Mouse (Mus musculus) forebrain, embryonic 13.5 days (tissue): ENCODE results near the gene Exoc6. TPM values are rescaled to one million over a fixed set of nuclear protein-coding genes. Genes with fewer than 3 reads are reported as not detected.
A peak's percentile ranks its signal among the peaks of the same experiment; 100 is the strongest.
"Not testable (repeated sequence)": the region's sequence is repeated elsewhere in the genome, so short reads cannot be mapped to it uniquely, and the experiment has no call there.

ENCODE experiments used
- ATAC-seq: fragments of 200-750 bp; cut with Nextera tagmentation; 2 replicates; pipeline ENCODE4 v1.8.0; 2017
- H3K27ac ChIP-seq: fragments of 300-500 bp; sonication (generic); 2 replicates; pipeline ENCODE4 v1.5.1; 2015; ENCODE audit warnings: inconsistent platforms, mild to moderate bottlenecking, moderate library complexity
- H3K27me3 ChIP-seq: fragments of 300-500 bp; sonication (generic); 2 replicates; pipeline ENCODE4 v1.6.1; 2015; ENCODE audit warnings: mild to moderate bottlenecking, inconsistent platforms
- H3K36me3 ChIP-seq: fragments of 300-500 bp; sonication (generic); 2 replicates; pipeline ENCODE4 v1.6.1; 2015; ENCODE audit warnings: mild to moderate bottlenecking, inconsistent platforms; ENCODE audit not compliant: poor library complexity, severe bottlenecking
- H3K4me1 ChIP-seq: fragments of 300-500 bp; sonication (generic); 2 replicates; pipeline ENCODE4 v1.6.1; 2015; ENCODE audit warnings: inconsistent platforms
- H3K4me2 ChIP-seq: fragments of 300-500 bp; sonication (generic); 2 replicates; pipeline ENCODE4 v1.6.1; 2015; ENCODE audit warnings: inconsistent platforms, mild to moderate bottlenecking, moderate library complexity
- H3K4me3 ChIP-seq: fragments of 300-500 bp; sonication (generic); 2 replicates; pipeline ENCODE4 v1.5.1; 2015; ENCODE audit warnings: mild to moderate bottlenecking, inconsistent platforms
- H3K9ac ChIP-seq: fragments of 300-500 bp; sonication (generic); 2 replicates; pipeline ENCODE4 v1.6.1; 2015; ENCODE audit warnings: mild to moderate bottlenecking, inconsistent platforms
- H3K9me3 ChIP-seq: fragments of 300-500 bp; sonication (generic); replicated peaks from 2 replicates; pipeline ENCODE4 v1.6.1; 2016; ENCODE audit warnings: inconsistent platforms
- WGBS: fragments of 180-500 bp; shearing (Covaris S2); methylation state at CpG from one replicate; pipeline ENCODE4 v1.1.7; 2015; 5-methylcytosine and 5-hydroxymethylcytosine counted together
- polyA plus RNA-seq: library from polyadenylated mRNA; unstranded; fragments of >200 nt; fragmentation: Nextera tagmentation; extraction: Ambion mirVana; gene quantifications from 2 replicates; pipeline ENCODE4 v1.2.1, GENCODE M21; 2015

Gene Exoc6
- polyA plus RNA-seq, 1 experiment from 2014 or later = 10.5 TPM

DNA sequence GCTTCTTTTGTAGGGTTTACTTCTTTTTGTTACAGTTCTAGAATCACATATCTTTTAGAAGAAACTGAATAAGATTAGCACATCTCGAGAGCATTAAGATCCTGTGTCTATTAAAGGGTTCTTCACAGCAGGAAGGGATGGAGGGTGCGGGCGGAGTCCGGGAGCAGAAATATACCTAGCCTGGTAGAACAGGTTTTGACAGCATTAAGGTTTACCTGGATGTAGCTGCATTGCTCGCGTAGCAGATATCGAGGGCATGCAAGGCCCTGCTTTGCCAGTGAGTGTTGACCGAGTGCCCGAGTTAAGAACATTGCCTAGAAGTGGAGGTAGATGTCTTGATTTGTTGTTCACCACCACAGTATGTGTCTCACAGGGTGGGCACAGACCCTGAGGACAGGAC is 5.7 kb upstream of the Exoc6 start:
- no peak for ATAC-seq
- H3K9ac ChIP-seq = no peak overlapping the region

DNA sequence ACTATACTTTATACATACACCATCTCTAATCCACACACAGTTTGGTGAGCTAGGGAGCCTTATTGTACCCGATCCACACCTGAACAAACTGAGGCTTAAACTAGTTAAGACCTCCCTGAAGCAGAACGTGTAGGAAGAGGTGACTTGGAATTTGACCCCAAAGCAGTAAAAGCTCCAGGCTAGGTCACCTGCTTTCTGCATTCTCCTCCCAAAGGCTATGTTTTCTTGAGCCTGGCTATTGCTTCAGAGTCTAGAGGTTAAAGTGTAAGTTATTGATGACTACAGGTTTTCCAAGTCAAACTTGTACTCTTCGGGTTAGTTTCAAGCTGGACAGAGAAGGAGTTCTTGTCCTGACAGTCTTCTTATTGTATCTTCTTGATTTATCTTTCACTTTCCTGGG is 5.0 kb upstream of the Exoc6 start:
- peaks cover 2% of the 10 kb centered on the region; the same call in 1 of the 2 replicates for H3K4me1 ChIP-seq
- no peak overlapping the region for H3K4me3 ChIP-seq
- H3K9ac ChIP-seq = no peak overlapping the region
- no peaks in the 10 kb centered on the region for H3K9me3 ChIP-seq
- no peaks in the 10 kb centered on the region for H3K36me3 ChIP-seq
- 84% methylated on average over 3 of the region's 3 CpGs for WGBS
- H3K27ac ChIP-seq = no peak overlapping the region
- no peak for ATAC-seq
- no peak overlapping the region for H3K4me2 ChIP-seq
- peaks cover 17% of the 10 kb centered on the region; the same call in 1 of the 2 replicates for H3K27me3 ChIP-seq

More for the DNA sequence above, 5.7 kb upstream of the Exoc6 start:
- Histone ChIP-seq H3K36me3 (no peaks in the 10 kb centered on the region), H3K4me2 (no peak overlapping the region), H3K9me3 (no peaks in the 10 kb centered on the region), H3K27me3 (peaks cover 15% of the 10 kb centered on the region; the same call in 1 of the 2 replicates), H3K4me1 (no peaks in the 10 kb centered on the region), H3K4me3 (no peak overlapping the region), H3K27ac (no peak overlapping the region)
- WGBS = 95% methylated on average over 9 of the region's 9 CpGs

DNA sequence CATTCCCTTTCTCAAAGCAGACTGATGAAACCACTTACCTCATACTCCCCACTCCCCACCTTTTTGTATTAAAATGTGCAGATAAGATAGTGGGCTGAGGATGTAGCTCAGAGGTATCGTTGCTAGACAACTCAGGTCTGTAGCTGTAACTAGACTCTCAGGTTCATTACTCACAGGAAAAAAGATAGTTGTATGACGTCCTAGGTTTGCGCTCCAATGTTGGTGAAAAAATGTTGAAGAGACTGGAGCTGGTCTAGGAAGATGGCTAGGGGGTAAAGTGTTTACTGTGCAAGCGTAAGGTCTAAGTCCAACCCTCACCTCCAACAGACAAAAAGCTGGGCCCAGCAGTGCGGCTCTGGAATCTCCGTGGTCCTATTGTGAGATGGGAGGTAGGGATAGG is 4.5 kb upstream of the Exoc6 start:
- no peak for ATAC-seq
- no peak overlapping the region for H3K4me3 ChIP-seq
- H3K9me3 ChIP-seq = no peaks in the 10 kb centered on the region
- no peaks in the 10 kb centered on the region for H3K36me3 ChIP-seq
- H3K4me1 ChIP-seq = peaks cover 2% of the 10 kb centered on the region; the same call in 1 of the 2 replicates
- no peak overlapping the region for H3K27ac ChIP-seq
- 84% methylated on average over 6 of the region's 6 CpGs for WGBS
- H3K4me2 ChIP-seq = no peak overlapping the region
- H3K9ac ChIP-seq = no peak overlapping the region
- peaks cover 17% of the 10 kb centered on the region; the same call in 1 of the 2 replicates for H3K27me3 ChIP-seq

DNA sequence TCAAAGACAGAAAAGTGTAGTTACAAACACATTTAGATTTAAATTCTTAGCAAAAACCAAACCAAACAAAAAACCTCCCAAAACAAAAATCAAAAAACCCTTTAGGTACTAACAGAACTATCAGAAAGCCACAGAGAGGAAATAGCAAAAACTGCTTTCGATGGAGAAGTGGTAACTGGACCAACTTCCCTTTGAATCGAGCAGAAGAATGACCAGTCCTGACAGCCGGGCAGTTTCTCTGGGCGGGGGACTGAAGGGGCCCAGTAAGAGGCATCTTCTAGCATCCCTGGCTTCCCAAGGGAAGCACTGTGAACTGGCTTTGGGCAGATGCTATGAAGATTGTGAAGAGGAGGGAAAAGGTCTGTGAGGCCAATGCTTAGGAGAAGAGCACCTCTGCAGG is 3.4 kb upstream of the Exoc6 start:
- WGBS = 79% methylated on average over 4 of the region's 4 CpGs
- H3K36me3 ChIP-seq = no peaks in the 10 kb centered on the region
- H3K9ac ChIP-seq = no peak overlapping the region
- no peak overlapping the region for H3K27ac ChIP-seq
- H3K4me2 ChIP-seq = no peak overlapping the region
- H3K27me3 ChIP-seq = peaks cover 17% of the 10 kb centered on the region; the same call in 1 of the 2 replicates
- peaks cover 2% of the 10 kb centered on the region; the same call in 1 of the 2 replicates for H3K4me1 ChIP-seq
- no peaks in the 10 kb centered on the region for H3K9me3 ChIP-seq
- no peak for ATAC-seq
- no peak overlapping the region for H3K4me3 ChIP-seq

DNA sequence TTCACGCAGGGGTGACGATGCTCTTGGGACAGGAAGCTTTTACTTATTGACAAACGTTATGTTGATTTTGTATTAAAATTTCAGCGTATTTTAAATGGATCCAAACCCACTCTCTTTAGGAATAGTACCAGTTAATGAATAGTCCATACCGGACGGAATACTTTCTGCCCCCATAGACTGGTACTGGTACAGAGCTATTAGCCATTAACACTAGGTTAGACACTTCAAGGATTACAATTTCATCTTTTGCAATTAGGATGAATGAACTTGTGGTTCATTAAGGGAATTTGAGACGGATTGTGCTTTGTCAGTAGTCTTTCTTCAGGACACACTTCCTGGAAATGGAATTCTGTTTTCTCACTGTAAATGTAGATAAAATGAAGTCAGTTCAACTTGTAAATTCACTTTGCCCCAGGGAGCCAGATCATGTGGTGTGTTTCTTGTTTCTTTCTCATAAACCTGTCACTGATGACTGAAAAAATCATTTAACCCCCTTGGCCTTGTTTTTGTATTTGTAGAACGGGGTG is 885 bp downstream of the Exoc6 start:
- 18% methylated on average over 8 of the region's 8 CpGs for WGBS
- H3K27ac ChIP-seq = no peak overlapping the region
- ATAC-seq = peak; percentile 22; the same call in 1 of the 2 replicates
- H3K4me1 ChIP-seq = peaks cover 2% of the 10 kb centered on the region; the same call in 1 of the 2 replicates
- peaks cover 20% of the 10 kb centered on the region; the same call in 1 of the 2 replicates for H3K27me3 ChIP-seq
- no peaks in the 10 kb centered on the region for H3K9me3 ChIP-seq
- H3K9ac ChIP-seq = peak overlapping the region; percentile 70
- peak overlapping the region; percentile 93 for H3K4me2 ChIP-seq
- peak overlapping the region; percentile 82 for H3K4me3 ChIP-seq
- H3K36me3 ChIP-seq = no peaks in the 10 kb centered on the region

DNA sequence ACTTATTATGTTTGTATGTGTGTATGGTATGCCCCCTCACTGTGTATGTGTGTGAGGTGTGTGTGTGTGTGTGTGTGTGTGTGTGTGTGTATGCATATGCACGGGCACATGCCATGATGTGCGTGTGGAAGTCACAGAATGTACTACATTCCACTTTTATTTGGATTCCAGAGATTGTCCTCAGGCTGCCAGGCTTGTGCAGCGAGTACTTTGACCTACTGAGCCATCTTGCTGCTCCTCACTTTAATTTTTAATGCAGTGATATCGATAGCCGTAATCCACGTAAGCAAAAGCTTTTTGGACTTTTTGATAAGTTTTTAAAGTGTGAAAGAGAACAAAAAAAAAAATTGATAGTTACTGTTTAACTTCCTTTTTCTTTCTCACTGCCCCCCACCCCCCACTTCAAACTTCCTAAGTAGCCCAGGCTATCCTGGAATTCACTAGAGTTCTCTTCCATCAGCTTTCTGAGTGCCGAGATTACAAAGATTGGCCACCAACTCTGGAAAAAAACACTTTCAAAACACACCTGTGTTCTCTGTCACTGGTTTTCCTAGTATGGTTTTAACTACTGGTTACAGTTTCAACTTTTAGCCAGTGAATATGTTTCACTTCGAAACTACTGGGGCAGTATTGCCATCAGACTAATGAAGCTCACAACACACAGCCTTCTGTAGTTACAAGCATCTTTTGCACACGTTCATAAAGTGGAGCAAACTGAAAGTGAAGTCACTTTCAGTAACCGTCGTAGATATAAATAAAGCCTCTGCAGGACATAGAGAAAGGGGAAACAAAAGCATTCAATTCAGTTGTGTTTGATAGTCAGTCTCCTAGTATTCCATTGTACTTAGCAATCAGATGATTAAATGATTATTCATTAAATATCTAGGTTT is 3.4 kb downstream of the Exoc6 start:
- Histone ChIP-seq H3K4me3 (no peak overlapping the region), H3K36me3 (no peaks in the 10 kb centered on the region), H3K4me2 (no peak overlapping the region), H3K4me1 (peaks cover 2% of the 10 kb centered on the region; the same call in 1 of the 2 replicates), H3K27me3 (peaks cover 13% of the 10 kb centered on the region; the same call in 1 of the 2 replicates), H3K9me3 (no peaks in the 10 kb centered on the region), H3K9ac (no peak overlapping the region), H3K27ac (no peak overlapping the region)
- no peak for ATAC-seq
- 79% methylated on average over 11 of the region's 11 CpGs for WGBS

DNA sequence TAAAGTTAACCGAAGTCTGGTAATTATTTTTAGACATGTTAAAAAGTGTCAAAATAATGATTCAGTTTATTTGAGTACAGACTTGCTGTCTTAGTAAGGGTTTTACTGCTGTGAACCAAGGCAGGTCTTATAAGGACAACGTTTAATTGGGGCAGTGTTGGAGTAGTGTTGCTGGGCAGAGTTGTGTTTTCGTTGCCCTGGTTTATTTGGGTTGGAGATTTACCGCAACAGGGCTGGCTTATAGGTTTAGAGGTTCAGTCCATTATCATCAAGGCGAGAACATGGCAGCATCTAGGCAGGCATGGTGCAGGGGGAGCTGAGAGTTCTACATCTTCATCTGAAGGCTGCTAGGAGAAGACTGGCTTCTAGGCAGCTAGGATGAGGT is 4.0 kb downstream of the Exoc6 start:
- not testable (repeated sequence) for H3K4me2 ChIP-seq, H3K27me3 ChIP-seq, H3K4me3 ChIP-seq, H3K9me3 ChIP-seq, H3K9ac ChIP-seq, H3K4me1 ChIP-seq, H3K27ac ChIP-seq, ATAC-seq, H3K36me3 ChIP-seq
- 84% methylated on average over 5 of the region's 5 CpGs for WGBS

DNA sequence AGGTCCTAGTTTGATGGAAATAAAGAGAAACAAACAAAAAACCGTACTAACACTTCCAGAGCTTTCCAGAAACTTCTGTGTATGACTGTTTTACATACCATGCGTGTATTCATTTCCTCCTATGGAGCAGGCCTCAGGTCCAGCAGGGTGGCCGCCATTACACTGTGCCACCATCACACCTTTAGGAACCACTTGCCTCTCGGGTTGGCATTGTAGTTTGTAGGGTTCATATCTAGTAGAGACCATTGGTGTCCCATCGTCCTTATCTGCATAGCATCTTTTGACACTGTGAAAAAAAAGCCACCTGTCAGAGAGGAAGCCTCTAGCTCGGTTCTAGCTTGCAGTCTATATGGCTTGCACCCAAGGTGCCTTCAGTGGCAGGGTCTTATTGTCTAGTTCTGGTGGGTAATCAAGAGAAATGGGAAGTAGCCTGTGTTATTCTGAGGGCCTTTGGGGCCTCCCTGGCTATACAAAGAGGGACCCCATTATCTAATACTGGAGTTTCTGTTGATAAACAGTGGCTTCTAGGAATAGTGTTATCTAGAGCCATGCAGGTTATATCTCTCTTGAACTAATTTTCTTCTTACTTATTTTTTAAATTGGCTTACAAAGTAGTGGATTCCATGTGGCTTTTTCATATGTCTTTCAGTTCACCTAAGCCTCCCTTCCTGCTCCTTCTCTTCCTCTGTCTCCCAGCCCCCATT is 5.8 kb downstream of the Exoc6 start:
- Histone ChIP-seq H3K27ac (no peak overlapping the region), H3K27me3 (0 out of 2 replicates have a peak, but pooled peaks cover 3% of the 10 kb centered on the region), H3K4me2 (no peak overlapping the region), H3K9ac (no peak overlapping the region), H3K4me1 (peaks cover 15% of the 10 kb centered on the region), H3K36me3 (no peaks in the 10 kb centered on the region), H3K9me3 (no peaks in the 10 kb centered on the region), H3K4me3 (no peak overlapping the region)
- WGBS = 87% methylated on average over 6 of the region's 6 CpGs
- ATAC-seq = no peak

DNA sequence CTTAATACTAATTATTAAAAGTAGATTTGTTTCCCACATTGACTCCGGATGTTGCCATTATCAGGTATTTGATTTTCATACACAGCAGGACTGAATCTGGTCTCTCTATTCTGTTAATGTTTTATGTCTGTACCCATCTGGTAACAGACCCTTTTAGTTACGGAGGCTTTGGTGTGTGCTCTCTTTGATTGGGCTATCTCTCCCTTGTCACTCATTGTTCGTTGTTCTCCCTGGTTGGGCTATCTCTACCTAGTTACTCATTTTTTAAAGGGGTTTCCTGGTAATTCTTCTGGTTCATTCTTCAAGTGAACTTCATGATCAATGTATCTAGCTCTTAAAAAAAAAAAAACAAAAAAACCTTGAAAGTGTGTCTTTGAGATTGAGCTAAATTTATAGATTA is 7.7 kb downstream of the Exoc6 start:
- no peak overlapping the region for H3K4me2 ChIP-seq
- ATAC-seq = no peak
- no peak overlapping the region for H3K27ac ChIP-seq
- H3K27me3 ChIP-seq = no peaks in the 10 kb centered on the region
- H3K9ac ChIP-seq = no peak overlapping the region
- H3K4me1 ChIP-seq = peaks cover 21% of the 10 kb centered on the region
- WGBS = 85% methylated on average over 3 of the region's 3 CpGs
- H3K36me3 ChIP-seq = no peaks in the 10 kb centered on the region
- H3K4me3 ChIP-seq = no peak overlapping the region
- no peaks in the 10 kb centered on the region for H3K9me3 ChIP-seq

DNA sequence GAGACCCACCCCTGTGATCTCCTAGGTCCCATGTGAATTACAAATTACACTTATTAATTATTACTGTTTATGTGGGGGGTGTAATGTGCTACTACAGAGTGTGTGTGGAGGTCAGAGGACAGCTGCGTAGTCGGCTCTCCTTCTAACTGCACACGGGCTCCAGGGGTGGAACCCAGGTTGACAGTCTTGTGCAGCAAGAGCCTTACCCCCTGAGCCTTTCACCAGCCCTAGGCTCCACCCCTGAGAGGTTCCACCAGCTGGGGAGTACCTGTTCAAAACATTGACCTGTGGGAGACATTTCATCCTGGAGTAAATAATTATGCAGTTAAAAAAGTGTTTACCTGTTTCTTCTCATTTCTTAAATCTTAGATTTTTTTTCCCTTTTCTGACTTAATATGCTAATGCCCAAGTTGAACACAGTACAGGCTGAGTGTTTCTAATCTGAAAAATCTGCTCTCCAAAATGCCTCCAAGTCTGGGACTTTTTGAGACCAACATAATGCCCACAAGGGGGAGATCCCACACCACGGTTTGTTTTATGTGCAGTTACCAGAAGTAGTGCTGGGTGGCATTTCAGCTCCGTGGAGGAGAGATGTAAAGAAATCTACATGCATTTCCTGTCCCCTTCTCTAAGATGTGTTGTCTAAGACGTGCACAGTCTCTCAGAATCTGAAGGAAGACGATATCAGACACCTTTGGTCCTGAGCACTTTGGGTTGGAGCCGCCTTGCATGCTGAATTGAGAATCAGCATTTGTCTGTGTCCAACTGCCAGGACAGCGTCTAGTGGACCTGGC is 9.3 kb downstream of the Exoc6 start:
- ATAC-seq = peak; percentile 46; the same call in 1 of the 2 replicates
- H3K4me2 ChIP-seq = peak overlapping the region; percentile 23

DNA sequence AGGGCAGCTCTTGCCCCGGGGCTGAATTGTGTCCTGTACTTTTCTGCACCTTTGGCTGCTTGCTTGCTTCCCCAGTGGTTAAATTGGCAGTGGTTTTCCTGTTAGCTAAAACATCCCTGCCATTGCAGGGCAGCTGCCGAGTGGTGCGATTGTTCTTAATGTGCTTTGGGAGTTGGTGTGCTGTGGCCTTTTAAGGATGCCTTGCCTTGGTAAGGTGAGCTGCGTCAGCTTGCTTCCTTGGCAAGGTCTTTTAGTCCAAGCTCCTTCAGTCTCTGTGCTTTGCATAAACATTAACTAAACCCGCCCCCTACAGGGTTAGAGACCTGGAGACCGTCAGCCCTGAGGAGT is 9.8 kb downstream of the Exoc6 start:
- 23% methylated on average over 6 of the region's 6 CpGs for WGBS
- Histone ChIP-seq H3K9ac (peak overlapping the region; percentile 36; the same call in 1 of the 2 replicates), H3K4me3 (no peak overlapping the region), H3K27me3 (no peaks in the 10 kb centered on the region), H3K9me3 (no peaks in the 10 kb centered on the region), H3K36me3 (no peaks in the 10 kb centered on the region), H3K27ac (no peak overlapping the region), H3K4me1 (peaks cover 21% of the 10 kb centered on the region), H3K4me2 (peak overlapping the region; percentile 23)
- ATAC-seq = no peak; the same call in 1 of the 2 replicates

More for the DNA sequence above, 9.3 kb downstream of the Exoc6 start:
- 42% methylated on average over 9 of the region's 9 CpGs for WGBS
- Histone ChIP-seq H3K36me3 (no peaks in the 10 kb centered on the region), H3K4me1 (peaks cover 21% of the 10 kb centered on the region), H3K27me3 (no peaks in the 10 kb centered on the region), H3K27ac (no peak overlapping the region), H3K9me3 (no peaks in the 10 kb centered on the region), H3K4me3 (no peak overlapping the region), H3K9ac (peak overlapping the region; percentile 36; the same call in 1 of the 2 replicates)
